Mouse (Mus musculus): ENCODE results near the gene Dtnbp1. TPM values are rescaled to one million over a fixed set of nuclear protein-coding genes. Genes with fewer than 3 reads are reported as not detected.

Dtnbp1 gene
- polyA plus RNA-seq, 1 experiment from 2014 or later, result 77.2 TPM

GRCm38 (mm10) chr13:44977059-44977458, 24.9 kb downstream of the Dtnbp1 start:
- 0 out of 2 replicates have a peak, but pooled peaks cover 5% of the 10 kb centered on the region for H3K4me1 ChIP-seq
- no peak overlapping the region for H3K4me2 ChIP-seq (replicated peaks)
- H3K27me3 ChIP-seq, result no peaks in the 10 kb centered on the region
- no peak overlapping the region for H3K9ac ChIP-seq
- 68% methylated on average over 2 of the region's 2 CpGs for WGBS
- H3K36me3 ChIP-seq, result peaks cover 20% of the 10 kb centered on the region
- H3K9me3 ChIP-seq, result no peaks in the 10 kb centered on the region
- no peak overlapping the region for H3K27ac ChIP-seq
- H3K4me3 ChIP-seq, result no peak overlapping the region
- no peak for ATAC-seq (ENCODE audit: low FRiP score, low read depth)

- no peak overlapping the region for H3K4me3 ChIP-seq
- H3K27me3 ChIP-seq, result no peaks in the 10 kb centered on the region
- peaks cover 6% of the 10 kb centered on the region for H3K36me3 ChIP-seq
- no peak overlapping the region for H3K9ac ChIP-seq
- no peak for ATAC-seq (ENCODE audit: low FRiP score, low read depth)
- peaks cover 14% of the 10 kb centered on the region for H3K4me1 ChIP-seq
- H3K27ac ChIP-seq, result no peak overlapping the region
- 88% methylated on average over 5 of the region's 5 CpGs for WGBS
- H3K4me2 ChIP-seq (replicated peaks), result no peak overlapping the region
- H3K9me3 ChIP-seq, result no peaks in the 10 kb centered on the region
Observed at GRCm38 (mm10) chr13:44960542-44961291, 41.2 kb downstream of the Dtnbp1 start.

GRCm38 (mm10) chr13:44957049-44957448, 44.9 kb downstream of the Dtnbp1 start:
- Histone ChIP-seq H3K4me3 (no peak overlapping the region), H3K27ac (no peak overlapping the region), H3K36me3 (peaks cover 11% of the 10 kb centered on the region), H3K9ac (no peak overlapping the region), H3K4me2 (replicated peaks) (no peak overlapping the region), H3K27me3 (no peaks in the 10 kb centered on the region), H3K9me3 (no peaks in the 10 kb centered on the region), H3K4me1 (no peaks in the 10 kb centered on the region)
- no peak for ATAC-seq (ENCODE audit: low FRiP score, low read depth)
- WGBS, result 54% methylated on average over 8 of the region's 8 CpGs

- no peak overlapping the region for H3K4me3 ChIP-seq
- H3K9ac ChIP-seq, result no peak overlapping the region
- H3K27me3 ChIP-seq, result no peaks in the 10 kb centered on the region
- H3K36me3 ChIP-seq, result peaks cover 11% of the 10 kb centered on the region
- 91% methylated on average over 6 of the region's 6 CpGs for WGBS
- no peaks in the 10 kb centered on the region for H3K4me1 ChIP-seq
- no peak overlapping the region for H3K4me2 ChIP-seq (replicated peaks)
- no peaks in the 10 kb centered on the region for H3K9me3 ChIP-seq
- no peak for ATAC-seq (ENCODE audit: low FRiP score, low read depth)
- H3K27ac ChIP-seq, result no peak overlapping the region
Observed at GRCm38 (mm10) chr13:44955781-44956180, 46.2 kb downstream of the Dtnbp1 start.

GRCm38 (mm10) chr13:44954232-44954568, 47.7 kb downstream of the Dtnbp1 start:
- Histone ChIP-seq H3K4me3 (no peak overlapping the region), H3K4me1 (no peaks in the 10 kb centered on the region), H3K27ac (no peak overlapping the region), H3K9ac (no peak overlapping the region), H3K4me2 (replicated peaks) (no peak overlapping the region), H3K36me3 (peaks cover 11% of the 10 kb centered on the region), H3K27me3 (no peaks in the 10 kb centered on the region), H3K9me3 (no peaks in the 10 kb centered on the region)
- ATAC-seq (ENCODE audit: low FRiP score, low read depth), result no peak
- 91% methylated on average over 1 of the region's 1 CpGs for WGBS

- Histone ChIP-seq H3K4me1 (no peaks in the 10 kb centered on the region), H3K27me3 (no peaks in the 10 kb centered on the region), H3K9ac (no peak overlapping the region), H3K27ac (no peak overlapping the region), H3K4me3 (no peak overlapping the region), H3K4me2 (replicated peaks) (no peak overlapping the region), H3K36me3 (peaks cover 11% of the 10 kb centered on the region), H3K9me3 (no peaks in the 10 kb centered on the region)
- WGBS, result 84% methylated on average over 8 of the region's 8 CpGs
- ATAC-seq (ENCODE audit: low FRiP score, low read depth), result no peak
Observed at GRCm38 (mm10) chr13:44953546-44954231, 48.3 kb downstream of the Dtnbp1 start.

GRCm38 (mm10) chr13:44952393-44953086, 49.4 kb downstream of the Dtnbp1 start:
- no peak for ATAC-seq (ENCODE audit: low FRiP score, low read depth)
- H3K9me3 ChIP-seq, result no peaks in the 10 kb centered on the region
- no peaks in the 10 kb centered on the region for H3K27me3 ChIP-seq
- 60% methylated on average over 10 of the region's 10 CpGs for WGBS
- H3K4me3 ChIP-seq, result no peak overlapping the region
- H3K4me1 ChIP-seq, result peaks cover 3% of the 10 kb centered on the region
- H3K36me3 ChIP-seq, result peaks cover 11% of the 10 kb centered on the region
- no peak overlapping the region for H3K9ac ChIP-seq
- H3K4me2 ChIP-seq (replicated peaks), result no peak overlapping the region
- H3K27ac ChIP-seq, result no peak overlapping the region

- Histone ChIP-seq H3K9ac (no peak overlapping the region), H3K9me3 (no peaks in the 10 kb centered on the region), H3K36me3 (peaks cover 7% of the 10 kb centered on the region; the same call in 1 of the 2 replicates), H3K4me1 (peaks cover 23% of the 10 kb centered on the region), H3K4me3 (no peak overlapping the region), H3K27ac (no peak overlapping the region), H3K4me2 (replicated peaks) (no peak overlapping the region), H3K27me3 (no peaks in the 10 kb centered on the region)
- 89% methylated on average over 16 of the region's 16 CpGs for WGBS
- ATAC-seq (ENCODE audit: low FRiP score, low read depth), result no peak
Observed at GRCm38 (mm10) chr13:44948320-44949250, 53.4 kb downstream of the Dtnbp1 start.

GRCm38 (mm10) chr13:44946880-44947635, 54.9 kb downstream of the Dtnbp1 start:
- no peak for ATAC-seq (ENCODE audit: low FRiP score, low read depth)
- Histone ChIP-seq H3K27me3 (no peaks in the 10 kb centered on the region), H3K9ac (no peak overlapping the region), H3K4me1 (peaks cover 28% of the 10 kb centered on the region), H3K4me3 (peak overlapping the region; percentile 22), H3K4me2 (replicated peaks) (peak overlapping the region; percentile 45), H3K9me3 (no peaks in the 10 kb centered on the region), H3K27ac (no peak overlapping the region), H3K36me3 (peaks cover 13% of the 10 kb centered on the region)
- 29% methylated on average over 8 of the region's 8 CpGs for WGBS

GRCm38 (mm10) chr13:44943618-44944017, 58.3 kb downstream of the Dtnbp1 start:
- ATAC-seq (ENCODE audit: low FRiP score, low read depth), result no peak

More at GRCm38 (mm10) chr13:44943618-44944017, 58.3 kb downstream of the Dtnbp1 start:
- 59% methylated on average over 2 of the region's 2 CpGs for WGBS
- no peaks in the 10 kb centered on the region for H3K9me3 ChIP-seq
- H3K4me3 ChIP-seq, result no peak overlapping the region
- peaks cover 13% of the 10 kb centered on the region for H3K36me3 ChIP-seq
- H3K4me1 ChIP-seq, result peaks cover 37% of the 10 kb centered on the region
- no peaks in the 10 kb centered on the region for H3K27me3 ChIP-seq
- H3K9ac ChIP-seq, result no peak overlapping the region
- no peak overlapping the region for H3K4me2 ChIP-seq (replicated peaks)
- no peak overlapping the region for H3K27ac ChIP-seq
